Mouse (Mus musculus) brain, embryonic 14.5 days (tissue): ENCODE data around the gene Zranb1. TPM values are rescaled to one million over a fixed set of nuclear protein-coding genes. Genes with fewer than 3 reads are reported as not detected.

Source experiments
- DNase-seq: peaks from one replicate; pipeline ENCODE4 v3.0.0-alpha.2; 2011; ENCODE audit warnings: low read depth
- CTCF ChIP-seq: fragments of 200-500 bp; IDR thresholded peaks from 2 replicates; pipeline ENCODE4 v1.5.1; 2012; ENCODE audit warnings: inconsistent platforms, mild to moderate bottlenecking, moderate library complexity, borderline replicate concordance; ENCODE audit not compliant: insufficient read depth, insufficient read length; ENCODE audit errors: extremely low read depth
- POLR2A ChIP-seq: fragments of 200-500 bp; IDR thresholded peaks from 2 replicates; pipeline ENCODE4 v1.6.1; 2012; ENCODE audit warnings: mild to moderate bottlenecking, inconsistent platforms, borderline replicate concordance; ENCODE audit not compliant: poor library complexity, insufficient read depth, insufficient read length, severe bottlenecking; ENCODE audit errors: extremely low read depth
- polyA plus RNA-seq: library from polyadenylated mRNA; depleted of rRNA; stranded (reverse); fragments of >200 nt; gene quantifications from 2 replicates; pipeline ENCODE4 v1.2.3, GENCODE M21; 2012; rRNA removed

Gene Zranb1
- 27.1 and 31.3 TPM in 2 replicates for polyA plus RNA-seq

- no peak for TF ChIP-seq CTCF
- TF ChIP-seq POLR2A, result peak; percentile 62
- peak; percentile 99 for DNase-seq
Measured at GRCm38 (mm10) chr7:132930850-132931559, at the start of gene Zranb1. TSS of gene Zranb1 (plus strand) at chr7:132931142.

GRCm38 (mm10) chr7:132882343-132882742, 48.6 kb upstream of the Zranb1 start:
- peak; percentile 15 for DNase-seq
- TF ChIP-seq CTCF (peak; percentile 19; the same call in 1 of the 2 replicates), POLR2A (no peak)

- peak; percentile 29 for DNase-seq
- TF ChIP-seq POLR2A (no peak), CTCF (peak; percentile 42; the same call in 1 of the 2 replicates)
Measured at GRCm38 (mm10) chr7:132884031-132884430, 46.9 kb upstream of the Zranb1 start.

GRCm38 (mm10) chr7:132887019-132887804, 43.7 kb upstream of the Zranb1 start:
- TF ChIP-seq CTCF (no peak), POLR2A (no peak)
- no peak for DNase-seq

GRCm38 (mm10) chr7:132888052-132888451, 42.9 kb upstream of the Zranb1 start:
- TF ChIP-seq CTCF, result no peak
- no peak for TF ChIP-seq POLR2A
- DNase-seq, result no peak

GRCm38 (mm10) chr7:132888518-132889249, 42.3 kb upstream of the Zranb1 start:
- TF ChIP-seq POLR2A, result no peak
- no peak for TF ChIP-seq CTCF

GRCm38 (mm10) chr7:132889691-132890090, 41.3 kb upstream of the Zranb1 start:
- no peak for DNase-seq
- TF ChIP-seq CTCF (no peak), POLR2A (no peak)

More at GRCm38 (mm10) chr7:132888518-132889249, 42.3 kb upstream of the Zranb1 start:
- no peak for DNase-seq

GRCm38 (mm10) chr7:132890201-132890600, 40.7 kb upstream of the Zranb1 start:
- DNase-seq, result no peak
- TF ChIP-seq POLR2A (no peak), CTCF (no peak)

GRCm38 (mm10) chr7:132891561-132892310, 39.2 kb upstream of the Zranb1 start:
- no peak for DNase-seq
- TF ChIP-seq POLR2A (no peak), CTCF (no peak)

GRCm38 (mm10) chr7:132892311-132892661, 38.7 kb upstream of the Zranb1 start:
- TF ChIP-seq POLR2A, result no peak
- TF ChIP-seq CTCF, result no peak
- no peak for DNase-seq
